Mouse (Mus musculus) urinary bladder, postnatal 36 days (tissue): ENCODE measurements around the gene Col23a1.
A peak's percentile ranks its signal among the peaks of the same experiment; 100 is the strongest.
"Not testable (repeated sequence)": the region's sequence is repeated elsewhere in the genome, so short reads cannot be mapped to it uniquely, and the experiment has no call there.

Experiments used
- DNase-seq, 2 experiments: peaks; one replicate each; pipeline ENCODE4 v3.0.0; 2022; ENCODE audit warnings: low spot score in 2 of 2, mixed read lengths in 1 of 2

Gene Col23a1

GRCm38 (mm10) chr11:51587059-51587458, 297.3 kb downstream of the Col23a1 start:
- DNase-seq: no peak

- no peak for DNase-seq
These were observed 299.1 kb downstream of the Col23a1 start for GRCm38 (mm10) chr11:51588833-51589232.

GRCm38 (mm10) chr11:51590002-51590401, 300.3 kb downstream of the Col23a1 start:
- DNase-seq: no peak

- no peak for DNase-seq
These were observed 301.4 kb downstream of the Col23a1 start for GRCm38 (mm10) chr11:51591168-51591567.

- no peak for DNase-seq
These were observed 302.2 kb downstream of the Col23a1 start for GRCm38 (mm10) chr11:51591915-51592314.

GRCm38 (mm10) chr11:51593368-51593767, 303.6 kb downstream of the Col23a1 start:
- no peak for DNase-seq

GRCm38 (mm10) chr11:51593849-51594248, 304.1 kb downstream of the Col23a1 start:
- DNase-seq: no peak

- no peak for DNase-seq
These were observed 305.1 kb downstream of the Col23a1 start for GRCm38 (mm10) chr11:51594715-51595350.

- no peak for DNase-seq
These were observed 305.9 kb downstream of the Col23a1 start for GRCm38 (mm10) chr11:51595459-51596083.

GRCm38 (mm10) chr11:51597553-51597952, 307.8 kb downstream of the Col23a1 start:
- no peak for DNase-seq

GRCm38 (mm10) chr11:51602253-51602652, 312.5 kb downstream of the Col23a1 start:
- no peak for DNase-seq

- DNase-seq: peak; percentile 86 to 94
These were observed 316.1 kb downstream of the Col23a1 start for GRCm38 (mm10) chr11:51605602-51606446.

- DNase-seq: peak; percentile 96 to 97
These were observed 316.9 kb downstream of the Col23a1 start, which contains the start of gene Hnrnpab for GRCm38 (mm10) chr11:51606447-51607095. Hnrnpab (minus strand) TSS chr11:51606847.

- DNase-seq: no peak
These were observed 317.5 kb downstream of the Col23a1 start for GRCm38 (mm10) chr11:51607096-51607738.

- no peak for DNase-seq
These were observed 319.7 kb downstream of the Col23a1 start for GRCm38 (mm10) chr11:51609266-51609909.

- DNase-seq: not testable (repeated sequence)
These were observed 320.2 kb downstream of the Col23a1 start for GRCm38 (mm10) chr11:51609940-51610339.

- no peak for DNase-seq
These were observed 324.5 kb downstream of the Col23a1 start for GRCm38 (mm10) chr11:51614256-51614655.

- DNase-seq: peak; percentile 32 to 43
These were observed 325.4 kb downstream of the Col23a1 start for GRCm38 (mm10) chr11:51615129-51615528.

GRCm38 (mm10) chr11:51615601-51616000, 325.9 kb downstream of the Col23a1 start:
- DNase-seq: peak; percentile 72 to 82

GRCm38 (mm10) chr11:51616113-51616512, 326.4 kb downstream of the Col23a1 start:
- DNase-seq: not testable (repeated sequence)

GRCm38 (mm10) chr11:51617693-51618092, 328.0 kb downstream of the Col23a1 start:
- peak; percentile 53 to 67 for DNase-seq
